Mouse (Mus musculus) cortical plate, adult 2 months (tissue): ENCODE measurements around the gene Pan3.

Source experiments
- CTCF ChIP-seq: fragments of 200-500 bp; IDR thresholded peaks from 2 replicates; pipeline ENCODE4 v1.5.1; 2011; ENCODE audit warnings: mild to moderate bottlenecking, control low read depth, low read length; ENCODE audit not compliant: insufficient read depth; ENCODE audit errors: extremely low read depth
- POLR2A ChIP-seq: fragments of 200-500 bp; IDR thresholded peaks from 2 replicates; pipeline ENCODE4 v1.6.1; 2011; ENCODE audit warnings: mild to moderate bottlenecking, low read length, control low read depth; ENCODE audit not compliant: insufficient read depth; ENCODE audit errors: extremely low read depth

- no peak for TF ChIP-seq POLR2A
- TF ChIP-seq CTCF, result no peak
Measured at GRCm38 (mm10) chr5:147542291-147542690, 112.3 kb downstream of the Pan3 start.
